Mouse (Mus musculus) testis, postnatal 10 days (tissue): ENCODE data around the gene Plscr2.

ENCODE experiments used
- DNase-seq: peaks from one replicate; pipeline ENCODE4 v3.0.0; 2021; ENCODE audit warnings: low spot score

The Plscr2 gene

DNA sequence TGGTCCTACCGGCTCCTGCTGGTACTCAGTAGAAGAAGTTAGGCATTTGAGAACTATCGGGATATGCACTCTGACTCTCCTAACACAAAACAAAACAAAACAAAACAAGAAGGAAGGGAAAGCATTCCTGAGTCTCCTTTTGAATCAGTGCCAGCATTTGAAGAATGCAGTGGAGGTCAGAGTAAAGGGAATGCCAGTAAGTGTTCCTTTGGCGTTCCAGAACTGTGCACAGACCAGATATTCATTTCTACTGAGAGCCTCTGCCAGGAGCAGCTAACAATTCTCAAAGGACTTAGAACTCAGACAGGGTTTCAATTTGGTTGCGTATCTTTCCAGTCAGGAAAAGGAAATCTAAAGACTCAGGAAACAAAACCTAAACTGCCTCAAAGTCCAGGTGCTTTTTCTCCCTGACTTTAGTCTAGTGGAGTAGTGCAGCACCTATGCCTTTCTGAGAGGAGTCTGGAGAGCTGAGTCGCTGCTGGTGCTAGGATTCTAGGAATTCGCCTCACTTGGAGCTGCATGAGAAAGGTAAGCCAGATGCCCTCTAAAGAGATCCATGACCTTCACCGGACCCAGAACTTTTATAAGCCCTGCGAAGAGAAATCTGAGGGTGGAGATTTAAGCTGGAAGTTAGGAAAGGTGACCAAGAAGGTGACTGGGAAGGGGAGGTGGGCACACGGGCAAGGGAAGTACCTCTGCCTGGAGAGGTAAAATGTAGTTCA, at the start of gene Plscr2:
Plscr2 (plus strand) TSS at position 117 of the 722 bp plus-strand sequence.
- no peak for DNase-seq

DNA sequence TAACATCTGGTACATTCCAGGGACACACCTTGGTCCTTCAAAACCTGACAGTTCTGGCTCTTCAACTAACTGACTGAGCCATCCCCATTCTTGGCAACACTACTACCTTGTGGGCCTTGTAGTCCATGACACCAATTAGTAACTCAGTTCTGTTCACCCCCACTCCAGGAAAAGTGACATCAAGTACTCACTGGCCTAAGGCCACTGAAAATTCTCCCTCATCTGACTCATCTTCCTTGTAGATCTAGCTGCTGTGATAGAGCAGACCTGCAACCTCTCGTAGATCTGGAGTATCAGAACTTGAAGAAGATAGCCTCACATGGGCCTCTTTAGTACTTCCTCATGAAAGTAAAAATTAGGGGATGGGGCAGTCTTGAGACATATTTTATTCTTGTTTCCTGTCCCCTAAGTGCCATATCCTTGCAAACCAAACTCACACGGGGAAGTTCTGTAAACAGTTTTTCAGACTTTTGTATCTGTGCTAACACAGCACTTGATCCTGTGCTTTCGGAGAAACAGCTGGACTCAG, 49.2 kb upstream of the Plscr2 start:
- DNase-seq = no peak

DNA sequence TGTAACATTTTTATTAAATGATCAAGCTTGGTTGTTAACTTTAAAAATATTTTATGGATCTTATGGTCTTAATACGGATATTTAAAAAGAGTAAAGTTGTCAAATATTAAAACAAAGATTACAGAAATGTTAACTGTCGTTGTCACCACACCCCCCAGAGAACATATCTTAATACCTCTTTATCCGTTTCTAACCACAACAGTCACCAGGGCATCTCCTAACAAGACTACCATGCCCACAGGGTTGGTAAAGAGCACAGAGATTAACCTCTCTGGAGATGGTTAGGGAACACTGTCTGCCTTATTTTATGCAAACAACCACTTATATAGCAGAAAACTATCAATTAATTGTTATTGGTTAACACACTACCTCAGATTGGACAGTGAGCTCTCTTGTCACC, 48.6 kb upstream of the Plscr2 start:
- no peak for DNase-seq

DNA sequence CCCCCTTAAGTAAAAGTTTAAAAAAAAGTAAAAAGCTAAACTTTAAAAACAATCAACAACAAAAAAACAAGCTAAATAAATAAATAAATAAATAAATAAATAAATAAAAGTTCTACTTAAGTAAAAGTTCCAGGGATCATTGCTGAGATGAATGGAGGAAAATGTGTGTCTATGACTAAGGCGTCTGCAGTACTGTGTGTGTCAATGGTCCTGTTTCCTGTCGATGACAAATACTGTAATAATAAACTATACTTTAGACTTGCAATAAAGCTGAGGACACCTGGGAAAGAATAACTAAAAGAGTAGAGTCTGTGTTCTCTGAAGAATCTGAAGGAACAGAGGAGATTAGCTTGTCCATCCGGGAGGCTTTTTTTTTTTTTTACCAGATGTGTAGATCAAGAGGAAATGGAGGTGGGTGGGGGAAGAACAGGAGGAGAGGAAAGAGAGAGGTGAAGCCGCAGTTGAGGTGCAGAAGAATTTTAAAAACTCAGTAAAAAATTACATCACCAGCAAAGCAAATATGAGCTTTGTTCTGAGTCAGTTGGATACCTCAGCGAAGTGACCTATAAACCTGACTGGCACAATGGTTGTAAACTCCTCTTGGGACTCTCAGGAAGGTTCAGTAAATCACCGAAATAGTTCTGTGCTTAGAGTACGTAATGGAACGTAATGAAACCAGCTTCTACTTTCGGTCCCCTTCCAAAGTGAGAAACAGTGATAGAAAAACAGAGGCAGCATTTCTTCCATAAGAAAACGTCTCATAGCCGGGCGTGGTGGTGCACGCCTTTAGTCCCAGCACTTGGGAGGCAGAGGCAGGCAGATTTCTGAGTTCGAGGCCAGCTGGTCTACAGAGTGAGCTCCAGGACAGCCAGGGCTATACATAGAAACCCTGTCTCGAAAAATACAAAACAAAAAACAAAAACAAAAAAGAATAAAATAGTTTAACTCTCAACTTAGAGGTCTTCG, 46.3 kb upstream of the Plscr2 start:
- no peak for DNase-seq

DNA sequence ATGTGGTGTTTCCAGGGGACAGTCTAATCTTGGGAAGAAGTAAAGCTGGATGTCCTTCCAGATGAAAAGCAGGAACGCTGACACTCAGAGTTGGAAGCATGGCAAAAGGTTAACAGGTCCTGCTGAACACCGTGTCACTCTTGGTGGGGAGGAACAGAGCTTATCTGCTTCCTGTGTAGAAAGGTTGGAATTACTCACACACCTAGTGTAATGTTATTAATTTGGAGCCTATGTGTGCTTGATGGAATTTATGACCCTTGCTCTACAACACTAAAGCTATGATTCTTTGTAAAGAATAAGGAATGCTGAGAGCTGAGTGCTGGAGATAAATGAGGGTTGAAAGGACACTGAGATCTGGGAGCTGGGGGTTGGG, 45.6 kb upstream of the Plscr2 start:
- no peak for DNase-seq

DNA sequence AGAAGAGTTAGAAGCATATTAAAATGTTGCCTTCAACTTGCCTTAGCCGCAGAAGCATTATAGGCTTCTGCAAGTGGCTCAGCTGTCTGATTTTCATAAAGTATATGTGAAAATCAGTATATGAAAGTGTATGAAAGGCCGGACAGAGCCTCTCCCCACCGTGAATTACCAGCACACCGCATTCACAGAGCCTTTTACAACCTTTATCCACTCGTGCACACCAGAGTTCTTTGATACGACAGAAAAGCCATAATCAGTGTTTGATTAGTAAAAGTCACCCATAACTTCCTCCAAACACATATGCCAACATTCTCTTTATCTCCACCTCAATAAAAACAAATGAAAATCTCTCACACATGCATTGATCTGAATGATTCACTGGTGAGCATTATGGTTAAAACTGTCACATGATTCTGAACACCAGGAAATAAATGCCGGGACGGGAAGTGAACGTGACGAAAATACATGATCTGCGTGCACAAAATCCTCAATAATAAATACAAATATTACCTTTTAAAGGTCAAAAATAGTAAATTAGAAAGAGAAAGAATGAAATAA, 40.4 kb upstream of the Plscr2 start:
- DNase-seq = no peak

DNA sequence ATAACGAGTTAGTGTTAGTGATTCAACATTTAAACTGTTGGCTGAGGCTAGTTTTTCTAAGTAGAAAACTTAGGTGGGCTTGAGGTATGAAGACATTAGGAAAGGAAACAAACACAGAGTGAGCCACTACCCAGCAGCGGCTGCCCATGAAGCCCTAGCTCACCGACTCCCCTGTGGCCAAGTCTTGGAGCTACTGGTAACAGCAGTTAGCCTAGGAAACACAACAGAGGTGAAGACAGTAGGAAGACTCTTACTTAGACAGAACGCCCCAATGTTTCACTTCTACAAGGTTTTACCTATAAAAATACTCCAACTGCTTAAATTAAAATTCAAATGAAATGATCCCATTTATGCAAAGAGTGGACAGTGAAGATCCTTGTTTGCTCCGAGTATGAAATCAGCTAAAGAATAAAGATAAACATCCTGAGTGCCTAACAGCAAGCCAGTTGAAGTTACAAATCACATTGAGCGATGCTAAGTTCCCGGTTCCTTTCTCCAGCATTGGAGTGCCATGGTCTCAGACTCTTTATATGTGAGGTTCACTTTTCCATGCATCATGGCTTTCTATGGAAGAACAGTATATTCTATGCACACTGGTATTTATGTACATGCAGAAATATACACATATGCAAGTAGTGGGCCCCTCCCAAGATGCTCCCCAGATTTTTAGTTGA, 26.5 kb upstream of the Plscr2 start:
- no peak for DNase-seq

DNA sequence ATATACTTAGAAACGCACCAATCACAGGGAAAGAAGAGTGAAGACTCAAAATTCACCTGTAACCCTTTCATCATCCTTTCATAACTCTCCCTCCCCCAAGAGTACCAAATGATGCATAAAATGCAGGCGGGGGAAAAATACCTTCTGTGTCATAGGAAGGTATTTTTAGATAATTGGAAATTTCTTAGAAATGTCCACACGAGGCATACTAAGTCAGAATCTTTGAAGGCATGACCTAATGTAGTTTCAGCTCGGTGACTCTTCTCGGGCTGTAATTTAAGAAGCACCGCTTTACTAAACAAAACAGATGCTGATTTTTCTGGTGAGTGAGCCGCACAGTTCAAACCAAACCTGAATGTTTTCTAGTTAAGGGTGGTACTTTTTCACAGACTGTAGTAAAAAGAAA, 26.0 kb upstream of the Plscr2 start, which contains the start of gene Plscr1:
Plscr1 (plus strand) TSS at position 304 of the 406 bp plus-strand sequence.
- DNase-seq = no peak

DNA sequence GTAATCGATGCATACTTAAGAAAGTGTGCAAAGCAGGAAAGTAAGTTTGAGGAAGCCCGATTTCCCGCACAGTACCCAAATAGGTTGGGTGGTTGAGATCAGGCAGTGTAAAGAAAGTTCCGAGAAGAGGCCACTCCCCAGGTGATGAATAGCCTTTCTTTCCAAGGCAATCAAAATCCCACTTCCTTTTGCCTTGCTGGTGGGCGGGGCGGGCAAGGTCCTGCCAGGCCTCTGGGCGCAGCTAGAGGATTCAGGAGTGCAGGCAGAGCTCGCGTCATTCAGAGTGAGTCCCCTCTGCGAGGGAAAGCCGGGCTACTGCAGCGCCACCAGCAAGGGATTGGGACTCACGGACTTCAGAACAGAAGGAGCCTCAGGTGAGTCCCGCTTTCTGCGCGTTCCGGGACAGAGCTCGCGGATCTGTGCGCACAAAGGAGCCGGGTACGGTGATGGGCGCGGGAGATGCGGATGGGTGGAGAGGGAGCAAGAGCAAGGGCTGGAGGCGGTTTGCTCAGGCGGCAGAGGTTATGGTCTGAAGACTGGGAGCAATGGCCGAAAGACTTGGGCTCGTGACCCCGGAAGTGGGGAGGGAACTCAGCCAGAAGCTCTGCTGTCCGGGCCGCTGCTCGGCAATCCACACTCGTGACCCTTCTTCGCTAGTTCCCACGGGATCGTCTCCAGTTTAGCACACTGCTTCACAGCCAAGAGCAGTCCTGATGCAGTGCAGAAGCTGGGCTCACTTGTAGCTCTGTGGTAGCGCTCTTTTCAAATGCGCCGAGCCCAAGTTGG, 25.2 kb upstream of the Plscr2 start:
- peak; percentile 77 for DNase-seq

DNA sequence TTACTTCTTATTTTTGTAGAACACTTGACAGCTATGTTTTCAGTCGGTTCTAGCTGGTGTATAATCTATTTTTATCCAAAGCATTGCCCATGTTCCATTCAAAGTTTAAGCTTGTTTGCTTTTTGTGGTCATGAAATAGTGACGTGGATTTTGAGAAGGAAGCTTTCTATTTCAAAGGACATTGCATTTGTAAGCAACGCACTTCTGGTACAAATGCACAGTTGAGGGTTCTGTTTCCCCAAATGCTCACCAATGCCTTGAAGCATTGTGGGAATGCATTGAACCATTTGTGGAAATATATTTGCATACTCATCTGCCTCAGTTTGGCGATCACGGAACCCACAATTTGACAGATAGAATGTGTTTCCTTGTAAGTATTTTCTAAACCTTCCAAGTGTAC, 22.7 kb upstream of the Plscr2 start:
- no peak for DNase-seq

DNA sequence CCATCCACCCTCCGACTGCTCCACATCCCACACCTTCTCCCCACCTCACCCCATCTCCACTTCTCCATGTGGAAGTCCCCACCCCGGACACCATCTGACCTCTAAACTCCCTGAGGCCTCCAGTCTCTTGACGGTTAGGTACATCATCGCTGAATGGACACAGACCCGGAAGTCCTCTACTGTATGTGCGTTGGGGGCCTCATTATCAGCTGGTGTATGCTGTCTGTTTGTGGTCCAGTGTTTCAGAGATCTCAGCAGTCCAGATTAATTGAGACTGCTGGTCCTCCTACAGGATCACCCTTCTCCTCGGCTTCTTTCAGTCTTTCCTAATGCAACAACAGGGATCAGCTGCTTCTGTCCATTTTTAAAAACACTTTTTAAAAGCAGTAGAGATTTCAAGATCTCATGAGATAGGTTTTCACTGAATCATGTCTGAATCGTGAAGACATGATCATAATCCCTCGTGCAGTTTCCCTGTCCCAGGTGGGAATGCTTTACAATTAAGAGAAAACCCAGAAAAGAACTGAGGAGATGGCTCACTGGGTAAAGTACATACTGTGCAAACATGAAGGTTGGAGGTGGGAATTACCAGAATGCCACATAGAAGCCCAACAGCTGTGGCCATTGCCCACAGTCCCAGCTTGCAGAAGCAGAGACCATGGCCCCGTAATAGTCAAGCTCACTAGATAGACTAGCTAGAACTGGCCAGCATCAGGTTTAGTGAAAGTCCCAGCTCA, 21.6 kb upstream of the Plscr2 start:
- DNase-seq = no peak

DNA sequence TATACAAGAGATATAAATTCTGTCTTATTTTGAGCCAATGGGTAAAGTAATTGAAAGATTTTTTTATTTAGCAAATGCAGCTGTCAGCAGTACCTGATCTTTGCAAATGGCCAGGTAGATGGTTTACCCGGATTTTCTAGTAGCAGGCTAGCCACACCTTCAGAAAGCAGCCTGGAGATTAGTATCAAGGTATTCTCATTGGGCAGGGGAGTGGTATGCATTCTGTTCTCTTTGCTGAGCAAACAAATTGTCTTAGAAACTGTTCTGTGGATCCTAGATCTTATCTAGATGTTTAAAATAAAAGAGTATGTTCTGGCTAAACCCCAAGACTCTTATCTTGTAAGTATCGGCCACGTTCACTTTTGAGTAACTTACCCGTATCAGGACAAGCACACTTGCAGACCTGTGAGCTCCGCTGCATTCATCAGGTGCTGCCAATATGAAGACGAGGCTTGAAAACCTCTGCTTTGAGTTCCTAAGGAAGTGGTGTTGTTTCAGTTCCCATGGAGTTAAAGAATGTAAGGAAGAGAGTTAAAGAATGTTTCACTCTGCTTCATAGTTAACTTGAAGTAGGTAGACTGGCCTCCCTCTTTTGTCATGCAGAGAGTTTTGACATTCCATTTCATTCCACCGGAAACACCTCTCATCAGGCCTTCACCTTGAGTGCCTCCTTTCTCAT, 14.8 kb upstream of the Plscr2 start:
- DNase-seq = no peak

DNA sequence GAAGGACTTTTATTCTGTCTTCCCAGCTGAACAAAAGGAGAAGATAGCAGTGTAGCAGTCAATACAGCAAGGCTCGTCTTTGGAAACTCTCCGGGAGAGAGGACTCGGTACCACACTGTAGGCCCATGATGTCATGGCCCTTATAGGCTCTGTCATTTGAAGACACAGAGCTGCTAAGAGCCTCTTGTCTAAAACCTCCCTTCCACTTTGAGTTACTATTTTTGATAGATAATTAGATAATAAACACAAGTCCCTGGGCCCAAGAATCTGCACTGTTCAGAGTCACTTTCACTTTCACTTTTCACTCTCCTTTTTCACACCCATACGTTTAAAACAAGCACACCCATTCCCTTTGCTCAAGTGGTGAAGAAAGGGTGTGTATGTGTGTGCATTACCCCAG, 9.7 kb upstream of the Plscr2 start:
- no peak for DNase-seq

DNA sequence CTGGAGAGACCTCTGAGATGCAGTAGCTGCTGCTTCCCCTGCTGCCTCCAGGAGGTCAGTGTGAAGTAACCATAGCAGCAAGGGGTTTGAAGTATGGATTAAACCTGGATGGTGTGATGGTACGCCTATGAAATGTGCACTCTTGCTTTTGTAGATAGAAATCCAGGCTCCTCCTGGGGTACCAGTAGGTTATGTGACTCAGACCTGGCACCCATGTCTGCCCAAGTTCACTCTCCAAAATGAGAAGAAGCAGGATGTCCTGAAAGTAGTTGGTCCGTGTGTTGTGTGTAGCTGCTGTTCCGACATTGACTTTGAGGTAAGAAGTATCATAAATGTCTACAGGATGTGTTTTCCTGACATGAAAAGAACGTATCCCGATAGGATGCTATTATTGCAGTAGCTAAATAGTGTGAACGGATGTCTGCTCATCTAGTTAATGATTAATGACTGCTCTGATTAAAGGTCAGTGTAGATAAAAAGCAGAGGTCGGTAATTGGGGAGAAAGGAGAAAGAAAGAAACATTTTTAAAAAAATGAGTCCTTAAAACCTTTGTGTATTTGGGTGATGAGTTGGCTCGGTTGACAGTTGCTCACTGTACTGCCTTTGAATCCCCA, 8.7 kb upstream of the Plscr2 start:
- no peak for DNase-seq

DNA sequence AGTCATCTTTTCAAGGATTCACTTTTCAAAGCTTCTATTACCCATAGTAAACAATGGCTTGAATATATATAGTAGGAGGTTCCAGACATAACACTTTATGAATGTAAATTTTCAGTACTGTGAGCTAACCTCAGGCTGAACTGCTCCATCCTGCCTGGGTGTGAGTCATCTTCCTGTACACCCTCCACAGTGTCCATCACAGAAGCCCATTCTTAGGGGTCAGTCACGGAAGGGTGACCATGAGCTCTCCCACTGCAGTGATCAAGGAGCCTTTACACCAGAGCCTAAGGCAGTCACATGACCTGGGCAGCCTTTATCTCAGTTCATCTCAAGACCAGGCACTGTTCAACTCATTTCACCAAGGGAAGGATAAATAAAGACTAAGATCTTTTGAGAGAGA, 7.7 kb upstream of the Plscr2 start:
- DNase-seq = no peak

DNA sequence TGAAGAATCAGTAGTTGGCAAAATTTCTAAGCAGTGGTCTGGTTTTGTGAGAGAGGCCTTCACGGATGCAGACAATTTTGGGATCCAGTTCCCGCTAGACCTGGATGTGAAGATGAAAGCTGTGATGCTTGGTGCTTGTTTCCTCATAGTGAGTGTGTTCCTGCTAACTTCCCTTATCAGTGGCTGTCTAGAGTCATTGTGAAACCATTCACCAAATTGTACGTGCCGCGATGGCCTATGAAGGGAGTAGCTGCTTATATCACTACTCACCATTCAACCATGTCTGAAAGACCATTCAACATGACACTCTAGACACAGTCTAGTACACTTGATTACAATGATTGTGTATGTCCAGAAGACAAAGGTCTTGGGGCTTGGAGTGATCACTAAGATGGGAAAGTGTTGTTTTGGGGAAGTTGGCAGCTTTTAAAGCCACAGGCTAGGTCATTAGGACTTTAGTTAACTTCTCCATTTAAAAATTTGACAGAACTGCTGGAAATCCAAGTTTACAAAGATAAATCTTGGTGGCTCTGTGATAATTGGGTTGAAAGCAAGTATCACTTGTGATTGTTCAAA, 5.5 kb upstream of the Plscr2 start:
- DNase-seq = no peak

DNA sequence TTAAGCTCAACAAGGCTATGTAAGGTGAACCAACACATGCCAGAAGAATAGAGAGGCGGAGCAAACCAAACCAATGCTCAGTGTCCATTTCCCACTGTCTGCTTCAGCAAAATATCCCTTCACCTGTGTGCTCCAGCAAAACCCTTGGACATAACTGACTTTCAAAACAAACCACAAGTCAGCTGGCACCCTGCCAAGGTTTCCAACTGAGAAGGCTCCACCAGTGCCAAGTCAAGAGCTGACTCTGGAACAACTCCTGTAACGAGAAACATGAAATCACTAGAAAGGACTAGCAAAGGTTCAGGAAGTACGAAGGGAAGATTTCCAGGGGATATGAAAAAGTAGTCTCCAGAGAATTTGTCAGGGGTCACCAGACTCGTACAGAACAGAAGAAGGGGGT, 4.5 kb upstream of the Plscr2 start:
- peak; percentile 79 for DNase-seq

DNA sequence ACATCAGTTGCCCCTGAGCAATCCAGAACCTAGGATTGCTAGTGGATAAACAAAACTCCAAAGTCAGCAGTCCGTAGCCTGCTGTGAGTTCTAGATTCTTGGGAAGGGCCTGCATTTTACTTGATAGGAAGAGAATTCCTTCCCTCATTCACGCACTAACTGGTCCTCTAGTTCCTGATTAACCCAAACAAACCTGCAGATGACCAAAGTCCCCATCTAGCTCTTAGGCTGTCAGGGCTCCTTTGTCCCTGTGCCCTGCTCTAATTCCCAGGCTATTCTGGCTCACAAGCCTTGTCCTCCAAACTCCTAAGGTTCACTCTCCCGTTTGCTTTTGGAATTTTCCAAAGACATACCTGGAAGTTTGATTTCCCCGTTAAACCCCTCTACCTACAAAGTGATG, 2.8 kb upstream of the Plscr2 start:
- DNase-seq = no peak

DNA sequence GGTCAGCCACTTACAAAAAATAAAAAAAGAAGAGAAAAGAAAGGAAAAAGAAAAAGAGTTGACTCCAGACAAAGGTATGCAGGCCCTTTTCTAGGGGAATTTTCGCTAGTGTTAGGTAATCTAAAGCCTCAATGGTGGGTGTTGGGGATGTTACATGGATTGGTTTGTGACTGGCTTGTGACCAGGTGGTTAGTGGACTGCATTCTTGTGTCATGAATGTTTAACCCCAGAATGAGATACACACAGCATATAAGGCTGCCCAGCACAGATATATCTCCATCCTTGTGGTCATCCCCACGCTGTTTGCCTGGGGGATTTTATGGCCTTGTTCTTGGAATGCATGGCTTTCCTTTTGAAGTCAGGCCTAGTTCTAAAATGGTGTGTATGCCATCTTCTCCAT, 2.1 kb upstream of the Plscr2 start:
- DNase-seq = no peak
